Mouse (Mus musculus) urinary bladder, postnatal 25 days (tissue): ENCODE measurements around the gene Ddx54.

Source experiments
- DNase-seq: peaks from one replicate; pipeline ENCODE4 v3.0.0; 2022; ENCODE audit warnings: low spot score

The Ddx54 gene

GRCm38 (mm10) chr5:120582002-120582401 is 30.5 kb upstream of the Ddx54 start:
- no peak for DNase-seq

DNA sequence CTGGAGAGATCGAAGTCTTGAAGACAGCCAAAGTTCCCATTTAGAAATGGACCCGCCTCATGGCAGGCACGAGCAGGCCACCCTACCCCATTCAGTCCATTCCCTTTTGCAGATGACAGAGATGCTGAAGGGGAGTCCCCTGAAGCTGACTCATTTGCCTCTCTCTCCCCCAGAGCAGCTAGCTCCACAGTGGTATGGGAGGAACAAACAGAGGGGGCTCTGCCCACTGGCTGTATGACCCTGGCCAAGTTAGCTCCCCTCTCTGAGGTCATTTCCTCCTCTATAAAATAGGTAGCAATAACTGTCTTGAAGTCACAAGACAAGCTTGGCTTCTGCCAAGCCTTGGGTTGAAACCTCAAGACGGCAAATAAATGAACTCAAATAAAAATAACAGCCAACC is 29.0 kb upstream of the Ddx54 start:
- no peak for DNase-seq

GRCm38 (mm10) chr5:120584968-120585367 is 27.6 kb upstream of the Ddx54 start:
- DNase-seq = no peak

- no peak for DNase-seq
Observed at GRCm38 (mm10) chr5:120586741-120587615, 25.6 kb upstream of the Ddx54 start.

- DNase-seq = no peak
Observed at GRCm38 (mm10) chr5:120587616-120587926, 25.0 kb upstream of the Ddx54 start.

GRCm38 (mm10) chr5:120587940-120588568 is 24.5 kb upstream of the Ddx54 start:
- no peak for DNase-seq

DNA sequence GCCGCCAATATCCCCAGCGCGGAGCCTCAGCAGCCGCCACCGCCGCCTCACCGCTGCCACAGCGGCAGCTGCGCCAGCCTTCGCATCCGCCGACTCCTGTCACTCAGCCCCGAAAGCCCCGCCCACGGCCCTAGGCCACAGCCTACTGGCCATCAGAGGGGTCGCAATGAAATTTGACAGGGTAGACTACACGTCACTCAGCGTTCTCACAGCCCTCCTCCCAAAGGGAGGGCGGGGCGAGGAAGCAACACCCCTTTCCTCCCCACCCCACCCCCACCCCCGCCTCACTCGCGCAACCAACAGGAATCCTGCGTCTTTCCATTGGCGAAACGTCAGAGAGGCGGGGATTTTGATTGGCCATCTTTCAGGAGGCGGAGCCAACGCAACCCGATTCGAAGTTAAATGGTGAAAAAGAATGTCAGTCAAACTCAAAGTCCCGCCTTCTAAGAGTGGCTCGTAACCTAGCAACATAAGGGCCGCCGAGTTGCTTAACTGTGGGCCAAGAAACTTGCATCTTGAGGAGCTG is 23.9 kb upstream of the Ddx54 start, which contains the start of the genes Tpcn1 and Iqcd:
Gene Tpcn1, minus strand, starts transcription at position 105 of the 526 bp plus-strand sequence.
Gene Iqcd, plus strand, starts transcription at position 448 of the 526 bp plus-strand sequence.
- DNase-seq = peak; percentile 97

- no peak for DNase-seq
Observed at GRCm38 (mm10) chr5:120590356-120591010, 22.1 kb upstream of the Ddx54 start.

DNA sequence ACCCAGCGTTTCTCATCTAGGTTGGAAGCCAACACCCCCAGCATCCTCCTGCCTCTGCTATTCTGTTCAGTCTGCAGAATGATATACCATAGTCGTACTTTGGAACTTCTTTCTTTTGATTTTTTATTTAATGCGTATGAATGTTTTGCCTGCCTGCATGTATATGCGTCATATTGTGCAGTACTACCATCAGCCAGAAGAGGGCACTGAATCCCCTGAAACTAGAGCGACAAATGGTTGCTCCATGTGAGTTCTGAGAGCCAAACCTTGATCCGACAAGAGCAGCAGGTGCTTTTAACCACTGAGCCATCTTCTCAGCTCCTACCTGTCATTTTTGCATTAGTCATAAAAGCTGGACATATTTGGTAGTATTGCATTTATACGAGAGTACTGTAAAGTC is 20.4 kb upstream of the Ddx54 start:
- DNase-seq = no peak

GRCm38 (mm10) chr5:120594485-120594884 is 18.1 kb upstream of the Ddx54 start:
- no peak for DNase-seq

- no peak for DNase-seq
Observed at GRCm38 (mm10) chr5:120599625-120600024, 12.9 kb upstream of the Ddx54 start.

- no peak for DNase-seq
Observed at GRCm38 (mm10) chr5:120600946-120601668, 11.4 kb upstream of the Ddx54 start.

GRCm38 (mm10) chr5:120602210-120602609 is 10.3 kb upstream of the Ddx54 start:
- DNase-seq = no peak

GRCm38 (mm10) chr5:120603515-120603914 is 9.0 kb upstream of the Ddx54 start:
- DNase-seq = no peak

- DNase-seq = peak; percentile 88
Observed at GRCm38 (mm10) chr5:120604839-120605238, 7.7 kb upstream of the Ddx54 start.

- no peak for DNase-seq
Observed at GRCm38 (mm10) chr5:120605241-120605661, 7.3 kb upstream of the Ddx54 start.

GRCm38 (mm10) chr5:120605688-120606087 is 6.9 kb upstream of the Ddx54 start:
- peak; percentile 95 for DNase-seq

- DNase-seq = no peak
Observed at GRCm38 (mm10) chr5:120606590-120607200, 5.8 kb upstream of the Ddx54 start.

DNA sequence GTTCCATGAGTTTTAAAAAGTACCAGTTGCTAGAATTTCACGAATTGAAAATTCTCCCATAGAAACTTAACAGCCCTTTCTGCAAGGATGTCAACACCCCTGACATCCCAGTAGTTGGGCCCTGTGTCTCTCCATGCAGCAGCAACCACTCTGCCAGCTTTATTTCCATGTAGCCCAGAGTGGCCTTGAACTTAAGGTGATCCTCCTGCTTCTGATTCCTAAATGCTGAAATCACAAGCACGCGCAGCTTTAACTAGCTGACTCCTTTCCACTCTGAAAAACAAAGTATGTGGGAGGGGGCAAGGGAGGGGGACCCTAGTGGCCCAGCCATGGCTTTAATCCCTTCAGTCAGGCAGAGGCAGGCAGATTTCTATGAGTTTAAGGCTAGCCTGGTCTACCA is 5.2 kb upstream of the Ddx54 start:
- no peak for DNase-seq

DNA sequence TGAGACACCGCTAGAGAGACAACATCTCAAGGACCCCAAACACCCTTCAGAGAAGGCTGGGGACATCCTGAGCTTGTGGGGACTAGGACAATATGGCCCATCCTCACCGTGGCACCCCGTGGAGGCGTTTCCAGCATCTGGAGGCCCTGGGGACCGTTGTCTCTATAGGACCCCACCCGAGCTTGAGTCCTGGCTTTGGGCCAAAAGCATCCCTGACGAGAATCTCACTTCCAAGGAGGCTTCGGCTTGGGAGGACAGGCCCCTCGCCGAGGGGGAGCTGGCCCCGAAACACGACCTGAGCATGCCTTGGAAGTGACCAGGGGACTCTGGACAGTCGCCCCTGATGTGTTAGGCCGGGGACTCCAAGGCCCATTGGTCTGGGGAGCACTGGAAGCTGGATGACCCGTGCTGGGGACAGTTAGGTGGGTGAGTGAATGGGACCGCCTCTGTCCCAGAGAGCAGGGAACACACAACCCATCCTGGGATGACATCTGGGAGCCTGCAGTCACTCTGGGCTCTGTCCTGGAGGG is 3.2 kb upstream of the Ddx54 start:
- no peak for DNase-seq

- DNase-seq = no peak
Observed at GRCm38 (mm10) chr5:120610906-120611305, 1.6 kb upstream of the Ddx54 start.
